Mouse (Mus musculus) embryonic stem cell, embryonic (primary cell): ENCODE data around the gene Mgat1.

Source experiments
- CTCF ChIA-PET, 4 experiments: fragments of 300-600 bp in 2 of 4; fragments of 350-600 bp in 2 of 4; sonication (Branson Sonifier 250); formaldehyde crosslinking; loops; one replicate each; lab custom pipeline; 2022; ENCODE audit warnings: inconsistent platforms in 2 of 4; lab: Charles Lee
- POLR2A ChIA-PET, 4 experiments: fragments of 300-600 bp in 2 of 4; fragments of 350-600 bp in 2 of 4; sonication (Branson Sonifier 250); formaldehyde crosslinking; loops; one replicate each; lab custom pipeline; 2022; ENCODE audit warnings: antibody characterized with exemption in 4 of 4, inconsistent platforms in 1 of 4; lab: Charles Lee

The Mgat1 gene

GRCm38 (mm10) chr11:49250422-49251379 lies 6.7 kb downstream of the Mgat1 start:
- ChIA-PET CTCF (interaction anchor here in 1 of 4 experiments (0.8 kb wide), 1 partner anchor 15 kb away, joined by 3 read pairs; no protein-coding TSS in a partner anchor), POLR2A (interaction anchor here in 2 of 4 experiments (1.2 to 1.4 kb wide), 4 partner anchors 11 to 48 kb away, joined by 3 to 8 read pairs (median 4); partner anchors contain the start of gene Zfp62 (in 2 of the 2))

GRCm38 (mm10) chr11:49251380-49251761 lies 7.4 kb downstream of the Mgat1 start:
- CTCF ChIA-PET: interaction anchor here in 1 of 4 experiments (0.8 kb wide), 1 partner anchor 16 kb away, joined by 3 read pairs; no protein-coding TSS in a partner anchor
- POLR2A ChIA-PET: interaction anchor here in 2 of 4 experiments (1.2 to 1.4 kb wide), 4 partner anchors 10 to 49 kb away, joined by 3 to 8 read pairs (median 4); partner anchors contain the start of gene Zfp62 (in 2 of the 2)

- POLR2A ChIA-PET: interaction anchor here in 1 of 4 experiments (0.7 kb wide), 1 partner anchor 381 kb away, joined by 3 read pairs; no protein-coding TSS in a partner anchor
- CTCF ChIA-PET: no interaction called here
Measured at GRCm38 (mm10) chr11:49252048-49252447, 8.1 kb downstream of the Mgat1 start.

- ChIA-PET POLR2A (interaction anchor here in 2 of 4 experiments (0.9 to 1.9 kb wide), 4 partner anchors 9 to 34 kb away, joined by 3 to 5 read pairs (median 4); partner anchors contain the start of gene Mgat1 (in 1 of the 2)), CTCF (interaction anchor here in 1 of 4 experiments (0.6 kb wide), 1 partner anchor 891 kb away, joined by 3 read pairs; no protein-coding TSS in a partner anchor)
Measured at GRCm38 (mm10) chr11:49253035-49253434, 9.0 kb downstream of the Mgat1 start.

GRCm38 (mm10) chr11:49259296-49259695 lies 15.3 kb downstream of the Mgat1 start:
- ChIA-PET POLR2A (no interaction called here), CTCF (no interaction called here)

- CTCF ChIA-PET: no interaction called here
Measured at GRCm38 (mm10) chr11:49259829-49260228, 15.8 kb downstream of the Mgat1 start.

GRCm38 (mm10) chr11:49260598-49261312 lies 16.8 kb downstream of the Mgat1 start:
- ChIA-PET CTCF (interaction anchor here in 1 of 4 experiments (1.1 kb wide), 1 partner anchor 376 kb away, joined by 3 read pairs; no protein-coding TSS in a partner anchor), POLR2A (interaction anchor here in 3 of 4 experiments (0.5 to 2.2 kb wide), 10 partner anchors 10 to 462 kb away, joined by 3 to 13 read pairs (median 5); partner anchors contain the start of genes Zfp62 (in 3 of the 3) and Rack1 (in 1 of the 3))

More at GRCm38 (mm10) chr11:49259829-49260228, 15.8 kb downstream of the Mgat1 start:
- POLR2A ChIA-PET: no interaction called here

GRCm38 (mm10) chr11:49261313-49261855 lies 17.4 kb downstream of the Mgat1 start:
- ChIA-PET POLR2A (interaction anchor here in 3 of 4 experiments (0.5 to 2.2 kb wide), 16 partner anchors 8 to 462 kb away, joined by 3 to 13 read pairs (median 4); partner anchors contain the start of genes Zfp62 (in 3 of the 3) and Rack1 (in 1 of the 3)), CTCF (interaction anchor here in 2 of 4 experiments (0.6 to 1.1 kb wide), 3 partner anchors 10 to 375 kb away, joined by 3 read pairs; no protein-coding TSS in a partner anchor)

GRCm38 (mm10) chr11:49262286-49262685 lies 18.3 kb downstream of the Mgat1 start:
- POLR2A ChIA-PET: interaction anchor here in 3 of 4 experiments (0.6 to 2.4 kb wide), 8 partner anchors 9 to 470 kb away, joined by 3 to 13 read pairs (median 6); partner anchors contain the start of gene Zfp62 (in 2 of the 3)
- CTCF ChIA-PET: interaction anchor here in 1 of 4 experiments (1.0 to 1.1 kb wide), 2 partner anchors 9 to 374 kb away, joined by 3 read pairs; no protein-coding TSS in a partner anchor

GRCm38 (mm10) chr11:49263149-49263548 lies 19.2 kb downstream of the Mgat1 start:
- POLR2A ChIA-PET: interaction anchor here in 2 of 4 experiments (2.2 to 2.4 kb wide), 2 partner anchors 18 to 60 kb away, joined by 6 read pairs; partner anchors contain the start of gene Zfp62 (in 1 of the 2)
- CTCF ChIA-PET: no interaction called here

- CTCF ChIA-PET: interaction anchor here in 1 of 4 experiments (0.6 kb wide), 1 partner anchor 1036 kb away, joined by 3 read pairs; no protein-coding TSS in a partner anchor
- POLR2A ChIA-PET: interaction anchor here in 3 of 4 experiments (1.0 to 2.4 kb wide), 5 partner anchors 10 to 61 kb away, joined by 3 to 6 read pairs (median 3); partner anchors contain the start of gene Zfp62 (in 1 of the 3)
Measured at GRCm38 (mm10) chr11:49264081-49264480, 20.1 kb downstream of the Mgat1 start.

GRCm38 (mm10) chr11:49264622-49265021 lies 20.6 kb downstream of the Mgat1 start:
- ChIA-PET POLR2A (interaction anchor here in 3 of 4 experiments (1.0 to 2.0 kb wide), 5 partner anchors 10 to 62 kb away, joined by 3 to 6 read pairs (median 3); partner anchors contain the start of gene Zfp62 (in 1 of the 3)), CTCF (no interaction called here)

GRCm38 (mm10) chr11:49265101-49265500 lies 21.1 kb downstream of the Mgat1 start:
- POLR2A ChIA-PET: interaction anchor here in 3 of 4 experiments (1.0 to 2.0 kb wide), 4 partner anchors 11 to 62 kb away, joined by 3 to 6 read pairs (median 4); partner anchors contain the start of gene Zfp62 (in 1 of the 3)

GRCm38 (mm10) chr11:49266671-49267070 lies 22.7 kb downstream of the Mgat1 start:
- CTCF ChIA-PET: interaction anchor here in 2 of 4 experiments (0.6 to 0.8 kb wide), 2 partner anchors 9 to 476 kb away, joined by 4 read pairs; no protein-coding TSS in a partner anchor
- POLR2A ChIA-PET: interaction anchor here in 1 of 4 experiments (2.8 kb wide), 1 partner anchor 64 kb away, joined by 10 read pairs; the partner anchor contains the start of gene Zfp62

More at GRCm38 (mm10) chr11:49265101-49265500, 21.1 kb downstream of the Mgat1 start:
- CTCF ChIA-PET: interaction anchor here in 1 of 4 experiments (0.6 kb wide), 1 partner anchor 50 kb away, joined by 6 read pairs; no protein-coding TSS in a partner anchor

- POLR2A ChIA-PET: interaction anchor here in 2 of 4 experiments (1.0 to 2.8 kb wide), 3 partner anchors 22 to 64 kb away, joined by 4 to 10 read pairs (median 7); partner anchors contain the start of gene Zfp62 (in 2 of the 2)
- CTCF ChIA-PET: no interaction called here
Measured at GRCm38 (mm10) chr11:49267316-49267715, 23.3 kb downstream of the Mgat1 start.

- ChIA-PET CTCF (no interaction called here), POLR2A (interaction anchor here in 3 of 4 experiments (0.5 to 2.8 kb wide), 4 partner anchors 22 to 525 kb away, joined by 4 to 10 read pairs (median 6); partner anchors contain the start of gene Zfp62 (in 2 of the 3))
Measured at GRCm38 (mm10) chr11:49267970-49268579, 24.1 kb downstream of the Mgat1 start.
